Comparison of ENCODE assay signal across 28 mouse cellular contexts in the genomic region with DNA sequence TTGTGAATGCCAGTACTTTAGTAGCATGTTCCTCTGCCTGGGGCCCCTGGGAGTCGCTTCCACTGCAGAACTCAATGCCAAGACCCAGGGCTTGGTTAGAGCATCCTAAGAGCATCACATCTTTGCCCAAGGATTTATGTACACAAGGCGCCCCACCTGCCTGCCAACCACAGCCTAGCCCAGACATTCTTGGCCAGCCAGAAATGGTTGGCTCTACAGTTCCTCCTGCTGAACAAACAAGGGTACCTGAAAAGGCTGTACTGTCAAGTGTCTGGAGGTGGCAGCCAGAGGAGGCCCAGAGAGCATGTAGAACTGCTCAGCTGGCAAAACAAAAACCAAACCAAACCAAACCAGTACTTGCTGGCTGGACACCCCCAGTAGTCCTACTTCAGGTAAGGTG. TPM values are rescaled to one million over a fixed set of nuclear protein-coding genes. Genes with fewer than 3 reads are reported as not detected.
"Had no signal": no experiment of that assay in that cellular context is flagged by ENCODE, and none has a peak within 500 bp of the region (broad histone marks: within the 10 kb centered on the region; RNA-seq: fewer than 3 reads in every experiment).

No protein-coding gene starts in this region.

- H3K4me2 ChIP-seq: intestine, embryonic 15.5 days; limb, embryonic 12.5 days; limb, embryonic 15.5 days; liver, embryonic 11.5 days had no signal

- ATAC-seq: intestine, embryonic 15.5 days; liver, postnatal 0 days had no signal

- H3K4me3 ChIP-seq: intestine, embryonic 15.5 days; limb, embryonic 12.5 days; limb, embryonic 15.5 days; megakaryocyte, embryonic 14.5 days; midbrain, embryonic 10.5 days had no signal

- H3K9me3 ChIP-seq: intestine, embryonic 15.5 days; limb, embryonic 12.5 days; limb, embryonic 15.5 days; megakaryocyte, embryonic 14.5 days; midbrain, embryonic 10.5 days had no signal

- DNase-seq: kidney, adult 11 months; kidney, adult 8-10 months; kidney, postnatal 14 days; kidney, postnatal 4 days; left cerebral cortex, postnatal 4 days; liver, postnatal 0 days; midbrain, embryonic 14.5 days; thymus, adult 2 months; thymus, postnatal 14 days; thymus, postnatal 4 days had no signal

- H3K9ac ChIP-seq: intestine, embryonic 15.5 days; limb, embryonic 12.5 days; limb, embryonic 15.5 days; liver, embryonic 14.5 days; liver, postnatal 0 days had no signal

- H3K27me3 ChIP-seq: intestine, embryonic 15.5 days; limb, embryonic 12.5 days; limb, embryonic 15.5 days had no signal

- H3K4me1 ChIP-seq: limb, embryonic 12.5 days had no signal

- H3K27ac ChIP-seq: intestine, embryonic 15.5 days; limb, embryonic 12.5 days; limb, embryonic 15.5 days; liver, embryonic 14.5 days; midbrain, embryonic 10.5 days had no signal

RNA-seq across cellular contexts. Expression of a gene that starts 14.8 kb away (rescaled TPM):
- total RNA-seq: layer of hippocampus, adult 18-20 months; layer of hippocampus, postnatal 14 days; left cerebral cortex, adult 8-10 months; left cerebral cortex, postnatal 14 days; left cerebral cortex, postnatal 4 days; midbrain, postnatal 0 days had no signal
- polyA plus RNA-seq: intestine, embryonic 15.5 days; kidney, embryonic 16.5 days; limb, embryonic 12.5 days; limb, embryonic 15.5 days; liver, embryonic 11.5 days; liver, embryonic 14.5 days; liver, postnatal 0 days; midbrain, embryonic 10.5 days; midbrain, embryonic 14.5 days; midbrain, postnatal 0 days; neural tube, embryonic 11.5 days; neural tube, embryonic 14.5 days; small intestine, adult 2 months; spleen, adult 2 months; stomach, embryonic 16.5 days had no signal
